Mouse (Mus musculus) right cerebral cortex, adult 18-20 months (tissue): Measurements from ENCODE around the gene Shisal1.

Experiments used
- DNase-seq: peaks from one replicate; pipeline ENCODE4 v3.0.0; 2022; ENCODE audit warnings: mixed read lengths

The Shisal1 gene

GRCm38 (mm10) chr15:84367402-84367801 lies 79.5 kb downstream of the Shisal1 start:
- DNase-seq, result no peak

- DNase-seq, result peak; percentile 39
These were observed 80.3 kb downstream of the Shisal1 start for GRCm38 (mm10) chr15:84366574-84366989.

GRCm38 (mm10) chr15:84365675-84366381 lies 81.1 kb downstream of the Shisal1 start:
- DNase-seq, result no peak

GRCm38 (mm10) chr15:84364746-84365145 lies 82.2 kb downstream of the Shisal1 start:
- no peak for DNase-seq

GRCm38 (mm10) chr15:84355081-84355480 lies 91.8 kb downstream of the Shisal1 start:
- DNase-seq, result no peak

- DNase-seq, result no peak
These were observed 94.7 kb downstream of the Shisal1 start for GRCm38 (mm10) chr15:84351915-84352844.

GRCm38 (mm10) chr15:84351342-84351741 lies 95.6 kb downstream of the Shisal1 start:
- DNase-seq, result no peak

- no peak for DNase-seq
These were observed 96.8 kb downstream of the Shisal1 start for GRCm38 (mm10) chr15:84349915-84350738.

GRCm38 (mm10) chr15:84348769-84349168 lies 98.1 kb downstream of the Shisal1 start:
- DNase-seq, result no peak

GRCm38 (mm10) chr15:84340926-84341325 lies 106.0 kb downstream of the Shisal1 start:
- no peak for DNase-seq

GRCm38 (mm10) chr15:84337599-84337998 lies 109.3 kb downstream of the Shisal1 start:
- DNase-seq, result peak; percentile 44

- DNase-seq, result no peak
These were observed 110.5 kb downstream of the Shisal1 start for GRCm38 (mm10) chr15:84336281-84336817.

GRCm38 (mm10) chr15:84331066-84331612 lies 115.8 kb downstream of the Shisal1 start:
- DNase-seq, result no peak

GRCm38 (mm10) chr15:84329940-84330339 lies 117.0 kb downstream of the Shisal1 start:
- DNase-seq, result no peak
